Mouse (Mus musculus): ENCODE results near the gene Snx9.

Snx9 gene

DNA sequence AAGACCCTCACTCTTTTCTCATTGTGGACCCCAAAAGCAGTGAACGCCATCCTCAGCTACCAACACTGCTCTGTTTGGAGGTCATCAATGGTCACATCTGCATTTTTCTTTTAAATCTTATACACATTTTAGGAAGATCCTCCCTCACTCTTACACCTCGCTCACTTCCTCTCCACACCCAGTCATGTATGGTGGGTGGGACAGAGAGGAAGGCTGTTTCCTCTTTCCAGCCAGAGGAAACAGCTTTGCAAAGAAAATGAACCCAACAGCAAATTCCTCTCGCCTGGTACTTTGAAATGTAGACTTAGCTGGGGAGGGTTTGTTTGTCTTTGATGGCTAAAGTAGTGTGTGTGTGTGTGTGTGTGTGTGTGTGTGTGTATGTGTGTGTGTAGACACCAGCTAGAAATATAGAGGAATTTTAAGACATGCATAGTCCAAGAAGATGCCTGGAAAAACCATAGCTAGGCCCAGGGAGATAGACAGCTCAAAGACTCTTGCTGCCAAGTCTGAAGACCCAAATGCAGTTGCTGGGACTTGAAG lies 33.2 kb upstream of the Snx9 start:
- DNase-seq (ENCODE audit: low spot score) = no peak

DNA sequence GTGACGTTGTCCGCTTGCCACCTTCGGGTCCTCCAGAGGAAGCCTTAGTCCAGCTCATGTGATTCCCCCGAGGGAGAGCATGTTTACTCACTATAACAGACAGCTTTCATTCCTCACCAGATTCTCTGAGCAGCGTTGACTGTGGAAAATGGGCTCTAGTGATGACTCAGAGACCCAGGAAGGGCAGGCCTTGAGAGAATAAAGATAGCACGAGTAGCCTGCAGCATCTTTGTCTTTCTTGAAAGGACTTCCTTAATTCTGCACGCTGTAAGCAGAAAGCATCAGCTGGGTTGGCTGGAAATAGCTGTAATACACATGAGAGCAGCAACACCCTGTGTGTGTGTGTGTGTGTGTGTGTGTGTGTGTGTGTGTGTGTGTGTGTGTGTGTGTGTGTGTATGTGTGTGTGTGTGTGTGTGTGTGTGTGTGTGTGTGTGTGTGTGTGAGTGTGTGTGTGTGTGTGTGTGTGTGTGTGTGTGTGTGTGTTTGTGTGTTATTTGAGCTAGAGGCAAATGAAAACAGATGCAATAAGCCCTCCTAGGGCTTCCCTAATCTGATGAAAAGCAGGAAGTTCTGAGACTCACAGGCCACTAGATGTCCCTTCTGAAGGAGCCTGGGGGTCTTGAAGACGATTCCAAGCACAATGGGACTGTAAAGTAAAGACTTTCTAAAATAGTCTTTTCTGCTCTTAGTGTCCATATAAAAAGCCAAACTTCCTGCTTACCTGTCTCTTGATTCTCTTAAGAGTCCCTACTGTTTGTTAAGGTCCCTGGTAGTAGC lies 27.1 kb upstream of the Snx9 start:
- DNase-seq (ENCODE audit: low spot score) = no peak

DNA sequence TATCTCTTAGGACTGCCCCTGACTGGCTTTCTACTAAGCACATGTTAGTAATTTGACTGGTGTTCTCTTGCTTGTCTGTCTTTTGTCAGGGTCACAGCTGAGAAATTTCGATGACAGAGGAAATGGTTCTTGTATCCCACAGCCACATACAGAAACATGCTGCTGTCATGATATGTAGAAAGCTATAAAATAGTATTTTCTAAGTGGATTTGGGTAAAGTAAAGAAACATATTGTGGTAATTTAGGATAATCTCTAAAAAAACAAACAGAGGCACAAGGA lies 26.5 kb upstream of the Snx9 start:
- no peak for DNase-seq (ENCODE audit: low spot score)

DNA sequence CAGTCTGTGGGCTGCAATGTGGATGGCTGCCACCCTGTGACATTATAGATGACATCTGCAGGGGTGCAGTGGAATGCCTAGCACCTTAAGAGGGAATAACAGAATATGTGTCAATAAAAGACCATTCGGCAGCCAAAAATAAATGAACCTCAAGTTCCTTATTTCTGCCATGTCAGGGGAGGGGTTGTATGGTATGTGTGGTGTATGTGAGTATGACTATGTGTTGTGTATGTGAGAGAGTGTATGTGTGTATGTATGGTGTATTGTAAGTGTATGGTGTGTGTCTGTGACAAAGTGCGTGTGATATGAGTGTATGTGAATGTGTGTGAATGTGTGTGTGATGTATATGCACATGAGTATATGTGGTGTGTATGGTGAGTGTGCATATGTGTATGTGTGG lies 23.3 kb upstream of the Snx9 start:
- no peak for DNase-seq (ENCODE audit: low spot score)

DNA sequence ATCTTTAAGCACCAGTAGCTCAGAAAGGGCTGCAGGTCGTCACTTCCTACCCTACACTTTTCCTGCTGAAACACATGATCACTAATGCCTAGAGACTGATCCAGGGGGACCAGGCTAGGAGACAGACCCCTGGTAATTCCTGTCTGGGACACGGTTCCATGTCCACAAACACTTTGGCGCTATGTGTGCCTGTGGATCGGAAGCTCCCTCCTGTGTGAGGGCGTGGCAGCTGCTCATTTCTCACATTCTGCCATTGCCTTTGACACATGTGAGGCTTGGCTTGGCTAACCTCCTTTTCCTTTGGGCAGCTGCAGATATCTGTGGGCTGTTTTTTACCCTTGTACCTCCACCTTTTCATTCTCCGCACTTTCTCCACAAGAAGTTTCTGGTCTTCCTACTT lies 22.0 kb upstream of the Snx9 start:
- no peak for DNase-seq (ENCODE audit: low spot score)

DNA sequence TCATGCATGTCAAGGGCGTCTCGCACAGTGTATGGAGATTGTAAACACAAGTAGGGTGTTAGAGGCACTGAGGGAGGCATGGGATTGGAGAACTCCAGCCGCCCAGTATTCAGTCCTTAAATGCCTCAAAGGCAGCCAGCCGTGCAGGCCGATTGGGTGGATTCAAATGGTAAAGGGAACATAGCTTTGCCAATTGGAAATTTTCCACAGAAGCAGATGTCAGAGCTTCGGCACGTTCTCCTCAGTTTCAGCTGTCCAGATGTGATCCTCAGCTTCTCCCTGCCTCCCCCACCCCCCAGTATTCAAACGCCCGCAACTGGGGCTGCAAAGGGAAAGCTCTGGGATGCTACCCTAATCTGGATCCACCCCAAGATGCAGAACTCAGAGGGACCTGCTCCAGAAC lies 21.3 kb upstream of the Snx9 start:
- no peak for DNase-seq (ENCODE audit: low spot score)

DNA sequence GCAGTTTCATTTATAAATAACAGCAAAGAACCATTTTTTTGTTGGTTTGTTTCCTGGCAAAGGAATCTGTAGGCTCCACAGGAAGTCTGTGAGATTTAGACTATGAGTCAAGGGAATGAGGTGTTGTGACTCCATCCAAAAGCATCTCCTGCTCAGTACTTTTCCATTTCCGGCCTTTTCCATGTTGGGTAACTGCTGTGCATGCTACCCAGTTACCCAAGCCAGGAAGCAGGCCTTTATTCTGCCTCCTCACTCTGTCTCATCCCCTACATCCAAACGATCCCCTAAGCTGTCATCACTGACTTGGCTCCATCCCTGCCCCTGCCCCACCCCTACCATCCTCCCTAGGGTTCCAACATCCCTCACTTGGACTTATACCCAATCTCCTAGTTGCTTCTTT lies 18.6 kb upstream of the Snx9 start:
- no peak for DNase-seq (ENCODE audit: low spot score)

DNA sequence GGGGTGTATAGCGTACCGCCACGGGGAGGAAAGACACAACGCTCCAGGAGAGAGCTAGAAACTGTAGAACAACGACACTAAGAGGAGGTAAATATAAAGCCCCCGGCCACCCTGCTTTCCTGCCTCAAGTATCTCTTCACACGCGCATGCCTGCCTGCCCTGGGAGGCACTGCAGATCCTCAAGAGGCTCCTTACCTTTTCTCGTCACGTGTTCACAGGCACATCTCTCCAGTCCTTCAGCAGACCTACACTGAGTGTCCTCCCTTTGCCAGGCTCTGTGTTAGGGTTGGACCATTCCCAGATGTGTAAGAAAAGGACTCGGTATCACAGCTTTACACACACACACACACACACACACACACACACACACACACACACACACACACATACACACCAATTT lies 18.1 kb upstream of the Snx9 start:
- DNase-seq (ENCODE audit: low spot score) = no peak

DNA sequence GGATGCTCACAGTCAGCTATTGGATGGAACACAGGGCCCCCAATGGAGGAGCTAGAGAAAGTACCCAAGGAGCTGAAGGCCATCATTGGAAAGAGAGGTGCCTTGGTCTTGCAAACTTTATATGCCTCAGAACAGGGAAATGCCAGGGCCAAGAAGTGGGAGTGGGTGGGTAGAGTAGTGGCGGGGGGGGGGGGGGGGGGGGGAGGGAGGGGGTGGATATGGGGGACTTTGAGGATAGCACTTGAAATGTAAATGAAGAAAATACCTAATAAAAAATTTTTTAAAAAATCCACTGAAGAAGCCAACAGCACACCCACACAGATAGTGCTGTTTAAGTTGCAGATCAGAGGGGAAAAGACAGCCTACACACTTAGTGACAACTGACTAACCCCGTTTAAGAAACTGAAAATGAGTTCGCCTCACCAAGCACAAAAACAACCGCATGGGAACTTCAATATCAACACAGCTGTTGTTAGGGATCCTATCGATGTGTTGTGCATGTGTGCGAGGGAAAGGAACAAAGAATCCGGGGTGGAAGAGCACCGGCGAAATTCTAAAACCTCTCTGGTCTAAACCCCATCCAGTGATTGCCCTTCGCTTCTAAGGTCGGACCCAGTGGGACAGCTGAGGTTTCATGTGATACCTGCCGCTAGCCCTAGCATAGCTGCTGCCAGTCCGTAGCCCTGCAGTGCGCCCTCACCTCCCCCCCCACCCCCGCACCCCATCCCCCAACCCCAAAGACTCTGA lies 13.1 kb upstream of the Snx9 start:
- no peak for DNase-seq (ENCODE audit: low spot score)

DNA sequence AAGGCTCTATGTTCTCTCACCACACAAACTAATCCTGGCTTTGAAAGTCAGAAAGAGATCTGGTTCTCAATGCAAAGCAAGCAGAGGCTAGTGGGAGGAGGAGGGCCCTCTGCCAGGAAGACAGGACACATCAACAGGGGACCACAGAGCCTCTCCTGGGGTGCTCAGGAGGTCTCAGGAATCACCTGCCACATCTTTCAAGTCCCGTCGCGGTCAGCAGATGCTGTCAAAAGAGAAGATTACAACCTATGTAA lies 12.6 kb upstream of the Snx9 start:
- no peak for DNase-seq (ENCODE audit: low spot score)

DNA sequence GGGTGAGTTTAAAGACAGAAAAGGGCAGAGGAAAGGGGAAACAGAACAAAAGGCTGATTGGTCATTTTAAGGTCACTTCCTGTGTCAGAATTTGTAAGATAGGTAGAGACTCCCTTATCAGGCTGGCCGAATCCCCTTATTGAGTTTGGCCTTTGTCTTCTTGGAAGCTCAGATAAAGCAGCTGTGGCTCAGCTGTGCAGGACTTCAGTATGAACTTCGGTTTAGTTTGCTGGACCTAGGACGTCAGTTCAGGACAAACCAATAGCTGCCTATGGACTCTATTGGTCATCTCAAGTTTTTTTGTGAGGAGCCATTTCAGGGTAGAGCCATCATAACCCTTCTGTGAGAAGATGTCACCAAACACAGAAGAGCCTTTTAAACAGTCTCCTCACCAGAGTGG lies 12.2 kb upstream of the Snx9 start:
- DNase-seq (ENCODE audit: low spot score) = no peak

DNA sequence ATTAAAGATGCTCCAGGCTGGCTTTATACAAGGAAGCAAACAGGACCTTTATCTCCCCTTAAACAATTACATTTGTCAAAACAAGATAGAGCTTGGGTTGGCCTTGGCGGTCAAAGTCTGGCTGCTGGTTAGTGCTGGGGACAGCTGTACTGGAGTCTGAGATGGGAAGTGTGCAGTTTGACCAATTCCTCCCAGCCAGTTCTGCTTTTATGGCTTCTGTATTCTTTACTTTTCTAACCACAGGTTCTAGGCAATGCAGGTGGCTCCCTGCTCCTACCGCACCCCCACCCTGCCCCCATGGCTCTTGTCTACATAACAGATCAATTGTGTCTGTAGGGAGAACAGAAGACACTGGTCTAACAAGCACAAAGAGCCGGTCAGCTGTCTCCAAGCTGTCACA lies 11.2 kb upstream of the Snx9 start:
- DNase-seq (ENCODE audit: low spot score) = no peak

DNA sequence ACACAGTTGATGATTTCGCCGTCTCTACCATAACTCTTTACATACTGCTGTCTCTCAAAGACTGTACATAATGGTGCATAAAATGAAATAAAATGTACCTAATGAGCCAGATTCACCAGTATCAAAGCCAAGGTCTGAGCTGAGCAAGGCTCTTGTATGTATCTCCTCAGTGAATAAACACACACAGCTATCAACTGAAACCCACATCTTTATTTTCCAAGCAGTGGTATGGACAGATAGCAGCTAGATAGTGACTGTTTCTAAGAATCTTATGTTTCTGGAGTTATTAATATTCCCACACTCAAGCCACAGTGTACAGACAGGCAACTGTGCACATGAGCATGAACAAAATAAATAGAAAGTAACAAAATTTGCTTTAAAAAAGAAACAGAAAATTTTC lies 10.7 kb upstream of the Snx9 start:
- DNase-seq (ENCODE audit: low spot score) = no peak

DNA sequence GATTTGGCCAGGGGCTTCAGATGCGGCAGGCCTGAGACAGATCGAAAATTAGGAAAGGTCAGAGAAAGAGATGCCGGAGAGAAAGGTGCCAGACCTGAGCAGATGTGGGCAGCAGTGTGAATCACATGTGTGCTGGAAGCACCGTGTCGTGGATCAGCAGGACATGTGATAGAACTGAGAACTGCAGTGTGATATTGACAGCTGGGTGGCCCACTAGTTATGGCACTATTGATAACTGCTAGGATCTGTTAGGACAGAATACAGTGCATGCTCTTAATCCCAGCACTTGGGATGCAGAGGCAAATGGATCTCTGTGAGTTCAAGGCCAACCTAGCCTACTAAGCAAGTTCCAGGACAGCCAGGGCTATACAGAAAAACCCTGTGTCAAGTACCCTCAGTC lies 10.3 kb upstream of the Snx9 start:
- DNase-seq (ENCODE audit: low spot score) = no peak

DNA sequence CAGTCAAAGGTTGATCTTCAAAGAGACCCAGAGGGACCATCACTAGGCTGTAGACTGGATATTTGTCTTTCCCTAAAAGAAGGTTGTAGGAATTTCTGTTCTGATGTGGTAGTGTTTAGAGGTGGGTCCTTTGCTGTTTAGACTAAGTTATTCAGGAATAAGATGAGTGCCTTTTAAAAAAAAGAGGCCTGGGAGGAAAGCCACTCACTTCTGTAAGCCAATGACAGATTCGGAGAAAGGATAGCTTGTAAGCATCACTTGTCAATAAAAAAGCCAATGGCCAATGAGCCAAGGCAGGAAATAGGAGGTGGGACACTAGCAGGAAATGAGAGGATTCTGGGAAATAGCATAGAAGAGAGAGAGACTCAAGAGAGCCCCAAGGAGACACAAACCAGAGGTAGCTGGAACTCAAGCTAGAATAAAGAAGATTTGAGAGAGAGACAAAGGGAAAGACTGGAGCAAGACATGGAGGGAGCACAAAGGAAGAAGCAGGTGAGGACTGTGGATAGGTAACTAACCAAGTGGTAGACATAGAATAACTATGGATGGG lies 9.8 kb upstream of the Snx9 start:
- DNase-seq (ENCODE audit: low spot score) = no peak

DNA sequence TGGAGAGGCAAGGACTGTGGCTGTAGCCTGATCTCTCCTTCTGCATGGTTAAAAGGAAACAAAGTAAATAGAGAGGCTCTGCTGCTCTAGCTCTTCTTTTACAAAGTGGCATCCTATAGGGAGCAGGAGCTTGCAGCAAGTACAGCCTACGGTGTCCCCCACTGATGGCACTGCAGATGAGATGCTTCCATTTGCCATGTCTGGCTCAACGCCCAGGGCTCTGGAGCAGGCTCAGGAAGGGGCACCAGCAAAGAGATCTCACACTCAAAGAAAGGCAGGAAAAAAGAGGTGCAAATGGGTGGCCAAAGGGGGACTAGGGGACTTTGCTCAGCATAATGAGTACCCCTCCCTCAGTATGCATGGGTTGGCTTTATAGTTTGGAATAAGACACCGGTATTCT lies 7.0 kb upstream of the Snx9 start:
- DNase-seq (ENCODE audit: low spot score) = no peak

DNA sequence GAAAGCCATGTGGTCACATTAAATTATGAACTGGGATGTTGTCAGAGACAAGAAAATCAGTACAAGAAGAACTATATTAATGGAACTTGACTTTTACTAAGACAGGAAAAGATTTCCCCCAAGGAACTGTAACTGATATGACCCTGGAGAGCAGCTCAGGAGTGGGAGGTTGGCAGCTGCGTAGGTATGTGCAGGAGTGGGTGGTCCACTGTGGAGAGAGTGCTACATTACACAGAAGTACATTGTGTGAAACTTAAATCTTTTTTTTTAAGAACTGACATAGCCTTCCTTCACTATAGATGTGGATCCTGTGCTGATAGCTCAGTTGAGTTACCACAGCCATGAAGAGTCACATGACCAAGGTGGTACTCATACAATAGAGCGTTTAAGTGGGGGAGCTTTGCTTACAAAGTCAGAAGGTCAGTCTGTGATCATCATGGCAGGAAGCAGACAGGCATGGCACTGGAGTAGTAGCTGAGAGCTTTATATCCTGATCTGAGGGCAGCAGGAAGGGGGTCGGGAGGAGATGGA lies 6.3 kb upstream of the Snx9 start:
- DNase-seq (ENCODE audit: low spot score) = no peak

DNA sequence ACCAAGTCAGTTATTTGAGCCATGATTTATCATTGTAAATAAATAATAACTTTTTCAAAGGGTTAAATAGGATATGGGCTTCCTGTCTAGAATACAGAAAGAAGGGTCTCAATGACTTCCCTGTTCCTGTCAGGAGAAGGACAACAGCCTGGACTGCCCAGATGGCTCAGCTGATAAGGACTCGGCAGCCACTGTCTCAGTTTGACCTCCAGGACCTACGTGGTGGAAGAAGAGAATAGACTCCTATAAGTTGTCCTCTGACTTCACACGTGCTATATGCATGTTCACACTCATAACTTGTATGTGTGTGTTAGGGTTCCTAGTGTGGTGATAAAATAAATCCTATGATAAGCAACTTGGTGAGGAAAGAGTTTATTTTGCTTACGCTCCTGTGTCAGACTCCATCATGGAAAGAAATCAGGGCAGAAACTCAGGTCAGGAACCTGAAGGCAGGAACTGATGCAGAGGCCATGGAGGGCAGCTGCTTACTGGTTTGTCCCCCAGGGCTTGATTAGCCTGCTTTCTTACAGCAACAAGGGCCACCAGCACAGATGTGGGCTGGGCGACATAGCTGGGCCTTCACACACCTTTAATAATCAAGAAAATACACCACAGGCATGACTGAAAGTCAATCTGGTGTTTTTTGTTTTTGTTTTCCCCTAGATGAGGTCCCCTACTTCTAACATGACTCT lies 1.4 kb upstream of the Snx9 start:
- no peak for DNase-seq (ENCODE audit: low spot score)

DNA sequence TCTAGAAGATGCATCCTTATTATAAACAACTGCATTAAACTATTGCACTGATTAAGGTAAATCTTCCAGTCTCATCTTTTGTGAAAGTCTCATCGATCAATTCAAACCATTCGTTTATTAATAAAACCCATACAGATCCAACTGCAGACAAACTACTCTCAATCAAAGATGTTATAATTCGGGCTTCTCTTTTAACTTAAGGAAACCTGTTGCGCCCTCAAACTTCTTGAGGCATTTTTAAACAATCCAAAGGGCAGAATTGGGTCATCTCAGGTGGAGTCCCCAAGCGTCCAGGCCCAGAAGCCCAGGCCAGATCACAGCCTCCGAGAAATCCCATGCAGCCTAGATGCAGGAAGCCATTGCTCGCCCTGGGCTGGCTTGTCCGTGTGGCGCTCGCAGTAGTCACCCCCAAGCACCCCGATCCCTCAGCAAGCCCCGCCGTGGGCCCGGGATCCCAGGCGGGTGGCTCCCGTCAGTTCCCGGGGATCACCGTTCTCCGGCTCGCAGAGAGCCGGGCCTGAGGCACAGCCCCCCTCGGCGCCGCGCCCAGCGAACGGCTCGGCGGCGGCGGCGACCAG lies 490 bp upstream of the Snx9 start:
- peak; percentile 69 for DNase-seq (ENCODE audit: low spot score)

DNA sequence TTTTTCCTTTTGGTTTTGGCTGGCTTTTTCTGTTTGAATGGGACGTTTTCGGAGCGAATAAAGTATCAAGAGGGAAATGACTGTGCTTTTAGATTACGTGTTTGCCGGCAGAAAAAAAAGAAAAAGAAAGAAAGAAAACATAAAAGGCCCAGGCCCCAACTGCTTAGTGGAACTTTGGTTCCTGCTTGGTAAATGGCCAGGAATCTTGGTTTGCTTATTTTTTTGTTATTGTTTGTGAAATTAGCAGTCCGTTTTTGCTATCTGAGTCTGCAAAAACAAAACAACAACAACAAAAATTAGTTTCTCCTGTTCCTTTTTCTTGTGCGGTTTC lies 779 bp downstream of the Snx9 start:
- DNase-seq (ENCODE audit: low spot score) = no peak

DNA sequence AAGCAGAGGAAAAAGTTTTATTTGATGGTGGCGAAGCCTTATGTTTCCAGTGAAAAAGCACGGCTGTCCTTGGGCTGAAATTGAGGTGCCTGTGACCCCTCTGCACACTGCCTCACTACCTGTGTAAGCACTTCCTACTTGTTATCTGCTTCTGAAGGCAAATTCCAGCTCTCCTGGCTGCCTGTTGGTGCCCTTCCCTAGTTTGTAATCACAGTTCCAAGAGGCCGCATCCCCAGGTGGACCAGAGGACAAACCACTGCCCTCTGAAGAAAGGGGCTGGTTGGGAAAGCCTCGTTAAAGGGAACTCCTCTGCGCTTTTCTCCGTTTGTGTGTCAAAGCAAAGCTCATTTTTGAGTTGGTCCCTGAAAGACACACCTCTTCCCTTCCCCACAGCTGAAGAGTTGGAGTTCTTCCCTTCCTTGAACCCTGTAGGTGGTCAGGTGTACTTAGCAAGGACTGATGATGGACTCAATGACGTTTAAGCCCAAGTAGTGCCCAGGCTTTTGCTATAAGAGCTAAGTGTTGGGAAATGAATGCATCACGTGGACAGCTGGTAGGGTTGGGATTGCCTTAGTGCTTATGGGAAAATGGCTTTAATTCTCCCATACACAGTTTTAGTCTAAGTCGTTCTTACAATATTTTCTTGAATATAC lies 2.0 kb downstream of the Snx9 start:
- no peak for DNase-seq (ENCODE audit: low spot score)

DNA sequence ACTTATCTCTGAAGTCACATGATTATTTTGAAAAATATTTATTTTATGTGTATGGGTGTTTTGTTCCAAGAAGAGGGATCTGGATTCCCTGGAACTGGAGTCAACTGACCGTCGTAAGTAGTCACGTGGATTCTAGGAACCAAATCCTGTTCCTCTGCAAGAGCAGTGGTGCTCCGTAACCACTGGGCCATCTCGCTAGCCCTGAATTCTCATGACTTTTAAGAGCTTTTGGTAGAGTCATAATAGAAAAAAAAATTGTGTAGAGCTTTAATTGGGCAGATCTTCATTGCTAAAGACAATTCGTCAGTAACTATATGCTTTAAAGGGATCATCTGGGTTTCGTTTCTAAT lies 2.5 kb downstream of the Snx9 start:
- DNase-seq (ENCODE audit: low spot score) = no peak

Data from testis, postnatal 14 days (tissue).